Mouse (Mus musculus) MEL (cell line): ENCODE data around the gene Abca8b. TPM values are rescaled to one million over a fixed set of nuclear protein-coding genes. Genes with fewer than 3 reads are reported as not detected.

Experiments used
- DNase-seq: peaks from one replicate; pipeline ENCODE4 v3.0.0; 2011; ENCODE audit warnings: low read depth, low spot score
- H3K27ac ChIP-seq: 2 replicates; pipeline ENCODE4 v1.5.1; 2012; ENCODE audit warnings: low read depth, mild to moderate bottlenecking, control low read depth, low read length, moderate library complexity; ENCODE audit not compliant: control insufficient read depth
- H3K27me3 ChIP-seq, 2 experiments: fragments of 150-350 bp in 1 of 2; sonication (generic) in 1 of 2; 2 replicates each; pipeline ENCODE4 v1.6.1; 2012; ENCODE audit warnings: low read length in 2 of 2, mild to moderate bottlenecking in 2 of 2, improper control_type of control experiment in 1 of 2, moderate library complexity in 1 of 2; ENCODE audit not compliant: insufficient read depth in 2 of 2, control insufficient read depth in 1 of 2
- H3K36me3 ChIP-seq, 2 experiments: 2 replicates each; pipeline ENCODE4 v1.6.1; 2012 to 2014; ENCODE audit warnings: low read length in 2 of 2, improper control_type of control experiment in 1 of 2, inconsistent platforms in 1 of 2, mild to moderate bottlenecking in 1 of 2; ENCODE audit not compliant: insufficient read depth in 2 of 2, control insufficient read depth in 1 of 2
- H3K4me1 ChIP-seq, 2 experiments: fragments of 150-350 bp in 1 of 2; sonication (generic) in 1 of 2; 2 replicates each; pipeline ENCODE4 v1.6.1; 2012; ENCODE audit warnings: low read length in 2 of 2, improper control_type of control experiment in 1 of 2, mild to moderate bottlenecking in 1 of 2; ENCODE audit not compliant: insufficient read depth in 2 of 2, control insufficient read depth in 1 of 2
- H3K4me3 ChIP-seq, 2 experiments: fragments of 150-350 bp in 1 of 2; sonication (generic) in 1 of 2; 2 replicates each; pipeline ENCODE4 v1.5.1; 2012; ENCODE audit warnings: low read depth in 2 of 2, low read length in 2 of 2, mild to moderate bottlenecking in 2 of 2, moderate library complexity in 2 of 2, control low read depth in 1 of 2, improper control_type of control experiment in 1 of 2; ENCODE audit not compliant: control insufficient read depth in 1 of 2, insufficient read depth in 1 of 2
- H3K79me2 ChIP-seq: 2 replicates; pipeline ENCODE4 v1.6.1; 2012; ENCODE audit warnings: mild to moderate bottlenecking, low read length, moderate library complexity; ENCODE audit not compliant: control insufficient read depth, poor library complexity, insufficient read depth
- H3K9ac ChIP-seq: 2 replicates; pipeline ENCODE4 v1.6.1; 2012; ENCODE audit warnings: low read depth, mild to moderate bottlenecking, control low read depth, low read length, moderate library complexity; ENCODE audit not compliant: control insufficient read depth, poor library complexity, severe bottlenecking
- H3K9me3 ChIP-seq: fragments of 150-350 bp; sonication (generic); replicated peaks from 2 replicates; pipeline ENCODE4 v1.6.1; 2012; ENCODE audit warnings: mild to moderate bottlenecking, low read length, improper control_type of control experiment, moderate library complexity; ENCODE audit not compliant: insufficient read depth
- CHD1 ChIP-seq: IDR thresholded peaks from 2 replicates; pipeline ENCODE4 v1.6.1; 2012; ENCODE audit warnings: low read depth, mild to moderate bottlenecking, inconsistent platforms, low read length, improper control_type of control experiment
- ELF1 ChIP-seq: IDR thresholded peaks from 2 replicates; pipeline ENCODE4 v1.6.1; 2014; ENCODE audit warnings: low read depth, mild to moderate bottlenecking, inconsistent platforms, low read length, improper control_type of control experiment, moderate library complexity
- EP300 ChIP-seq, 2 experiments: IDR thresholded peaks; 2 replicates each; pipeline ENCODE4 v1.6.1; 2011; ENCODE audit warnings: improper control_type of control experiment in 2 of 2, low read length in 2 of 2, low read depth in 1 of 2, mild to moderate bottlenecking in 1 of 2
- ETS1 ChIP-seq: IDR thresholded peaks from 2 replicates; pipeline ENCODE4 v1.6.1; 2012; ENCODE audit warnings: low read depth, mild to moderate bottlenecking, inconsistent platforms, low read length, improper control_type of control experiment, moderate library complexity
- GABPA ChIP-seq: IDR thresholded peaks from 2 replicates; pipeline ENCODE4 v1.6.1; 2012; ENCODE audit warnings: low read depth, mild to moderate bottlenecking, inconsistent platforms, low read length, improper control_type of control experiment, moderate library complexity
- GATA1 ChIP-seq: IDR thresholded peaks from 2 replicates; pipeline ENCODE4 v1.6.1; 2011; ENCODE audit warnings: low read depth, low read length, improper control_type of control experiment
- HCFC1 ChIP-seq: IDR thresholded peaks from 2 replicates; pipeline ENCODE4 v1.6.1; 2012; ENCODE audit warnings: low read depth, mild to moderate bottlenecking, inconsistent platforms, low read length, improper control_type of control experiment, moderate library complexity
- JUND ChIP-seq: IDR thresholded peaks from 2 replicates; pipeline ENCODE4 v1.6.1; 2011; ENCODE audit warnings: low read depth, mild to moderate bottlenecking, improper control_type of control experiment, low read length
- KAT2A ChIP-seq: conservative IDR thresholded peaks from 2 replicates; pipeline ENCODE4 v1.6.1; 2012; ENCODE audit warnings: low read depth, low read length, improper control_type of control experiment, inconsistent platforms
- MAFK ChIP-seq: IDR thresholded peaks from 2 replicates; pipeline ENCODE4 v1.6.1; 2011; ENCODE audit warnings: low read depth, mild to moderate bottlenecking, low read length, improper control_type of control experiment, borderline replicate concordance
- MAZ ChIP-seq: IDR thresholded peaks from 2 replicates; pipeline ENCODE4 v1.6.1; 2012; ENCODE audit warnings: low read depth, mild to moderate bottlenecking, inconsistent platforms, low read length, improper control_type of control experiment
- MEF2A ChIP-seq: IDR thresholded peaks from 2 replicates; pipeline ENCODE4 v1.6.1; 2014; ENCODE audit warnings: low read depth, mild to moderate bottlenecking, inconsistent platforms, low read length, improper control_type of control experiment; ENCODE audit not compliant: poor library complexity, insufficient replicate concordance, severe bottlenecking; ENCODE audit errors: extremely low read depth
- MXI1 ChIP-seq: IDR thresholded peaks from 2 replicates; pipeline ENCODE4 v1.6.1; 2011; ENCODE audit warnings: mild to moderate bottlenecking, low read depth, low read length, improper control_type of control experiment
- MYB ChIP-seq: IDR thresholded peaks from 2 replicates; pipeline ENCODE4 v1.6.1; 2011; ENCODE audit warnings: mild to moderate bottlenecking, low read depth, low read length, improper control_type of control experiment
- MYC ChIP-seq: IDR thresholded peaks from 2 replicates; pipeline ENCODE4 v1.6.1; 2011; ENCODE audit warnings: low read depth, mild to moderate bottlenecking, low read length, improper control_type of control experiment, moderate library complexity
- NRF1 ChIP-seq: IDR thresholded peaks from 2 replicates; pipeline ENCODE4 v1.6.1; 2014; ENCODE audit warnings: low read depth, mild to moderate bottlenecking, inconsistent platforms, low read length, improper control_type of control experiment, moderate library complexity; ENCODE audit not compliant: poor library complexity, insufficient read depth, severe bottlenecking
- POLR2A ChIP-seq, 2 experiments: IDR thresholded peaks; 2 replicates each; pipeline ENCODE4 v1.6.1; 2011 to 2012; ENCODE audit warnings: low read length in 2 of 2, mild to moderate bottlenecking in 2 of 2, control low read depth in 1 of 2, improper control_type of control experiment in 1 of 2, low read depth in 1 of 2, moderate library complexity in 1 of 2; ENCODE audit not compliant: control insufficient read depth in 1 of 2, insufficient read depth in 1 of 2, poor library complexity in 1 of 2
- POLR2AphosphoS5 ChIP-seq: IDR thresholded peaks from 2 replicates; pipeline ENCODE4 v1.6.1; 2012; ENCODE audit warnings: low read depth, borderline replicate concordance, mild to moderate bottlenecking, inconsistent platforms, low read length, moderate library complexity, mixed read lengths
- RAD21 ChIP-seq: IDR thresholded peaks from 2 replicates; pipeline ENCODE4 v1.6.1; 2011; ENCODE audit warnings: mild to moderate bottlenecking, low read depth, low read length, improper control_type of control experiment
- SIN3A ChIP-seq: IDR thresholded peaks from 2 replicates; pipeline ENCODE4 v1.6.1; 2012; ENCODE audit warnings: low read length, improper control_type of control experiment, inconsistent platforms
- SMC3 ChIP-seq: IDR thresholded peaks from 2 replicates; pipeline ENCODE4 v1.6.1; 2011; ENCODE audit warnings: low read depth, low read length, improper control_type of control experiment
- TAL1 ChIP-seq: IDR thresholded peaks from 2 replicates; pipeline ENCODE4 v1.6.1; 2012; ENCODE audit warnings: mild to moderate bottlenecking, inconsistent platforms, low read length, moderate library complexity, mixed read lengths
- TBP ChIP-seq: IDR thresholded peaks from 2 replicates; pipeline ENCODE4 v1.8.0; 2011; ENCODE audit warnings: low read depth, low read length, improper control_type of control experiment
- USF2 ChIP-seq, 2 experiments: IDR thresholded peaks; 2 replicates each; pipeline ENCODE4 v1.6.1; 2011 to 2012; ENCODE audit warnings: improper control_type of control experiment in 2 of 2, low read length in 2 of 2, borderline replicate concordance in 1 of 2, inconsistent platforms in 1 of 2, low read depth in 1 of 2, mild to moderate bottlenecking in 1 of 2; ENCODE audit not compliant: insufficient read depth in 1 of 2
- ZKSCAN1 ChIP-seq: IDR thresholded peaks from 2 replicates; pipeline ENCODE4 v1.6.1; 2012; ENCODE audit warnings: low read depth, mild to moderate bottlenecking, inconsistent platforms, low read length, improper control_type of control experiment, moderate library complexity
- ZMIZ1 ChIP-seq: IDR thresholded peaks from 2 replicates; pipeline ENCODE4 v1.6.1; 2012; ENCODE audit warnings: low read depth, mild to moderate bottlenecking, inconsistent platforms, low read length, improper control_type of control experiment, moderate library complexity
- ZNF384 ChIP-seq: IDR thresholded peaks from 2 replicates; pipeline ENCODE4 v1.6.1; 2012; ENCODE audit warnings: low read depth, mild to moderate bottlenecking, inconsistent platforms, low read length, improper control_type of control experiment
- polyA plus RNA-seq, 2 experiments: library from polyadenylated mRNA; stranded (reverse) in 1 of 2; unstranded in 1 of 2; fragments of >175 nt in 1 of 2; fragments of >200 nt in 1 of 2; gene quantifications; 2 replicates each; pipeline versions ENCODE4 v1.2.1 to v1.2.4; 2012; ENCODE audit warnings: low replicate concordance in 2 of 2, low read depth in 1 of 2; ENCODE audit not compliant: insufficient read length in 2 of 2, insufficient read depth in 1 of 2, missing spikeins in 1 of 2
- total RNA-seq: library from RNA; depleted of rRNA; stranded (reverse); fragments of 300-350 nt; gene quantifications from 2 replicates; pipeline ENCODE4 v1.2.3, GENCODE M21; 2012

Gene Abca8b
- total and polyA plus RNA-seq, 3 experiments, result not detected

- no peak overlapping the region for H3K9ac ChIP-seq
- H3K27ac ChIP-seq, result no peak overlapping the region
- peaks cover 0 to 30% of the 10 kb centered on the region in 2 experiments; a peak in 2 of 4 replicates for H3K36me3 ChIP-seq
- peaks cover 13 to 21% of the 10 kb centered on the region in 2 experiments for H3K4me1 ChIP-seq
- TF ChIP-seq GATA1, result no peak
- no peak for TF ChIP-seq TAL1
- TF ChIP-seq ZKSCAN1, result no peak
- no peak for TF ChIP-seq MYB
- no peak for TF ChIP-seq MYC
- no peak for TF ChIP-seq USF2 (IDR thresholded peaks at IDR 0.05; ENCODE audit: borderline replicate concordance in 1 of 2, insufficient read depth in 1 of 2, low read depth in 1 of 2, low read length in 2 of 2)
- TF ChIP-seq NRF1, result no peak
- no peak for TF ChIP-seq MAFK
- no peak for TF ChIP-seq KAT2A
- TF ChIP-seq POLR2AphosphoS5, result no peak
- H3K9me3 ChIP-seq, result no peaks in the 10 kb centered on the region
- DNase-seq, result no peak
- no peaks in the 10 kb centered on the region for H3K79me2 ChIP-seq
- H3K4me3 ChIP-seq, result no peak overlapping the region
- H3K27me3 ChIP-seq, result no peaks in the 10 kb centered on the region
Observed at GRCm38 (mm10) chr11:109885521-109885920, 110.1 kb downstream of the Abca8b start.

GRCm38 (mm10) chr11:109884801-109885200 is 110.8 kb downstream of the Abca8b start:
- Histone ChIP-seq H3K9me3 (no peaks in the 10 kb centered on the region), H3K36me3 (peaks cover 0 to 25% of the 10 kb centered on the region in 2 experiments; a peak in 2 of 4 replicates), H3K4me1 (peaks cover 10 to 21% of the 10 kb centered on the region in 2 experiments), H3K9ac (no peak overlapping the region), H3K27ac (no peak overlapping the region), H3K27me3 (no peaks in the 10 kb centered on the region), H3K79me2 (no peaks in the 10 kb centered on the region), H3K4me3 (no peak overlapping the region)
- DNase-seq, result no peak
- no peak for TF ChIP-seq SIN3A
- no peak for TF ChIP-seq HCFC1
- no peak for TF ChIP-seq ELF1
- no peak for TF ChIP-seq ZMIZ1
- TF ChIP-seq POLR2A (IDR thresholded peaks at IDR 0.05; ENCODE audit: control insufficient read depth in 1 of 2, insufficient read depth in 1 of 2, low read depth in 1 of 2, low read length in 2 of 2, poor library complexity in 1 of 2), result no peak

GRCm38 (mm10) chr11:109884126-109884525 is 111.5 kb downstream of the Abca8b start:
- Histone ChIP-seq H3K79me2 (no peaks in the 10 kb centered on the region), H3K9ac (no peak overlapping the region)
- TF ChIP-seq MXI1, result no peak
- TF ChIP-seq MEF2A, result no peak
- no peak for TF ChIP-seq JUND
- no peak for TF ChIP-seq CHD1
- TF ChIP-seq ETS1, result no peak
- TF ChIP-seq GATA1, result 0 out of 2 replicates have a peak, but pooled peaks have one; percentile 21
- TF ChIP-seq SMC3, result no peak
- TF ChIP-seq MAZ, result no peak
- TF ChIP-seq GABPA, result no peak
- TF ChIP-seq EP300 (IDR thresholded peaks at IDR 0.05; ENCODE audit: low read depth in 1 of 2, low read length in 2 of 2), result peak; percentile 35; a peak in 2 of 4 replicates
- no peak for TF ChIP-seq ZNF384
- TF ChIP-seq MAFK, result no peak
- peak; percentile 41; the same call in 1 of the 2 replicates for TF ChIP-seq ELF1
- no peak for TF ChIP-seq RAD21
- 0 out of 2 replicates have a peak, but pooled peaks have one; percentile 14 for TF ChIP-seq TBP

More at GRCm38 (mm10) chr11:109884126-109884525, 111.5 kb downstream of the Abca8b start:
- Histone ChIP-seq H3K4me1 (peaks cover 4 to 26% of the 10 kb centered on the region in 2 experiments), H3K9me3 (no peaks in the 10 kb centered on the region), H3K27ac (peak overlapping the region; percentile 36), H3K36me3 (peaks cover 0 to 19% of the 10 kb centered on the region in 2 experiments; a peak in 2 of 4 replicates), H3K27me3 (no peaks in the 10 kb centered on the region), H3K4me3 (no peak overlapping the region)
- DNase-seq, result peak; percentile 53
